Mouse (Mus musculus) left cerebral cortex, adult 2 months (tissue): ENCODE data around the gene Gnl2. TPM values are rescaled to one million over a fixed set of nuclear protein-coding genes. Genes with fewer than 3 reads are reported as not detected.
A peak's percentile ranks its signal among the peaks of the same experiment; 100 is the strongest.

Experiments
- DNase-seq, 2 experiments: peaks; one replicate each; pipeline ENCODE4 v3.0.0; 2021 to 2022; ENCODE audit warnings: low spot score in 2 of 2, mixed read lengths in 1 of 2; ENCODE audit errors: extremely low spot score in 1 of 2
- H3K27ac ChIP-seq: fragments of 200-600 bp; 2 replicates; pipeline ENCODE4 v1.8.1; 2022
- H3K4me3 ChIP-seq: fragments of 200-600 bp; 2 replicates; pipeline ENCODE4 v1.8.1; 2022
- CTCF ChIP-seq: fragments of 200-600 bp; IDR thresholded peaks from 2 replicates; pipeline ENCODE4 v1.8.1; 2022; ENCODE audit warnings: antibody characterized with exemption, mild to moderate bottlenecking, moderate library complexity
- intact Hi-C: fragments of 180-260 bp; cut with DNase I; formaldehyde crosslinking; loops from one replicate; pipeline ENCODE4 v1.15.1; 2025
- long read RNA-seq, 2 experiments: library from polyadenylated mRNA; stranded (forward); transcript quantifications; one replicate each; pipeline ENCODE4 v2.0.0; 2021; ENCODE audit warnings: borderline mapping rate in 2 of 2
- total RNA-seq, 2 experiments: library from RNA; stranded (reverse); gene quantifications; 2 replicates each; pipeline ENCODE4 v1.2.3; 2021

Gnl2 gene
- 10 to 100 TPM; 61.3 to 65.5 TPM for total RNA-seq
- long read RNA-seq, experiment 1, transcript Gnl2-201 (16 exons, 2,366 nt), result major isoform, 39 of 77 reads
- long read RNA-seq, experiment 1, partial matches to known transcripts, result 3 of 77 reads
- long read RNA-seq, experiment 1, other reads (novel, unspliced or antisense), result 34 of 77 reads
- long read RNA-seq, experiment 2, transcript Gnl2-201 (16 exons, 2,366 nt), result major isoform, 17 of 47 reads
- long read RNA-seq, experiment 2, partial matches to known transcripts, result 4 of 47 reads
- long read RNA-seq, experiment 2, other reads (novel, unspliced or antisense), result 25 of 47 reads

DNA sequence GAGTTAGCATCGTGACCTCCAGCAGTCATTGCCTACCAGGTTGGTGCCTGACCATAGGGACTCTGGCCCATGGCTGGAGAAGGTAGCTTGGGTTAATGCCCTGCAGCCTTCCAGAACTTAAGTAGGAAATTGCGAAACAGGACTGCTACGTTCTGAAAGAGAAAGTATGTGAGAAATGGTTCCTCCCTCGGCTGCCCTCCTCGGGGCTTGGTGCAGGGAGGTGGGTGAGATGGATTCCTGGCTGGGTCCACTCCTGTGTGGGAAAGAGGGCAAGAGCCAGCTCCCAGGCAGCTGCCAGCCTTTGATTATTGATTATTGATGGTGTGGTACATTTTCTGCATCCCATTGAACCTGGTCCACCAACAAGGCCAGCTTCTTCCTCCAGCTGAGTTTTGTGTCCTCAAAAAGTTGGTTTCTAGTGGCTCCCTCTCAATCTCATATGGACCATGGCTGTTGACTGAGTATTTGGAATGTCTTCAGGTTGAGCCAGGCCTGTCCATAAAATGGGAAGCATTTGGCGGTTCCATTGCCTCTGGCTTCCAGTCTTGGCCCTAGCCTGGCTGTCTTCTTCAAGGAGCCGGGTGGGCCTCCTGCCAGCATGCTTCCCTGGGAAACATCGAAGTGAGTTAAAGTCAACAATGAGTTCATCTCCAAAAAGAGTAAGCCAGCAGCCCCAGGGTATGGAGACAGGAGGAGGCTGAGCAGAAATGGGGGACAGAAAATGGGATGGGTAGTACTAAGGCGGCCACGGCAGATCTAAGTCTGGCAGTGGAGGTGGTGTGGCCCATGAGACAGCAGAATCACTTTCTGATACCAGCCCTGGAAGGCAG is at the start of gene Gnl2:
Gene Gnl2 (plus strand): TSS at position 780 of the 830 bp plus-strand sequence.
- DNase-seq, result no peak
- Histone ChIP-seq H3K27ac (no peak within 1 kb of the TSS), H3K4me3 (no peak within 1 kb of the TSS)
- intact Hi-C loops, result no loop called here
- no peak for TF ChIP-seq CTCF

DNA sequence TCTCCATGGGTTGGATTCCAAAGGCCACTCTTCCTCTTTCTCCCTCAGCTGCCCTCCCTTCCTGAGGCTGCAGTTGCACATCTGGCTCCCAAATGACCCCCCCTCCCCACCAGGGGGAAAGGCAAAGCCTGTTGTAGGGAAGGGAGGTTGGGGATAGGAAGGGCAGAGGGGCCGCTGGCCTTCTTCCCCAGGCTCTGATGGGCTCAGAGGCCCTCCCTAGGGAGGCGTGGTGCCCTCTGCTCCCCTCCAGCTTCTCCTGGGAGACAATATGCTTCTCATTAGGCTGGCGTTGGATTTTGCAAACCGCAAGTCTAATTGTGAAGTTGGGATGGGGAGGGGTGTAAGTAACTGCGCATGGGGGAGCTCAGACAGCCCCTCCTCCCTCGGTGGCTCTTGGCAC is 47.7 kb upstream of the Gnl2 start:
- no peak for TF ChIP-seq CTCF
- H3K27ac ChIP-seq, result no peak overlapping the region
- no peak for DNase-seq
- intact Hi-C loops, result no loop called here
- H3K4me3 ChIP-seq, result no peak overlapping the region

DNA sequence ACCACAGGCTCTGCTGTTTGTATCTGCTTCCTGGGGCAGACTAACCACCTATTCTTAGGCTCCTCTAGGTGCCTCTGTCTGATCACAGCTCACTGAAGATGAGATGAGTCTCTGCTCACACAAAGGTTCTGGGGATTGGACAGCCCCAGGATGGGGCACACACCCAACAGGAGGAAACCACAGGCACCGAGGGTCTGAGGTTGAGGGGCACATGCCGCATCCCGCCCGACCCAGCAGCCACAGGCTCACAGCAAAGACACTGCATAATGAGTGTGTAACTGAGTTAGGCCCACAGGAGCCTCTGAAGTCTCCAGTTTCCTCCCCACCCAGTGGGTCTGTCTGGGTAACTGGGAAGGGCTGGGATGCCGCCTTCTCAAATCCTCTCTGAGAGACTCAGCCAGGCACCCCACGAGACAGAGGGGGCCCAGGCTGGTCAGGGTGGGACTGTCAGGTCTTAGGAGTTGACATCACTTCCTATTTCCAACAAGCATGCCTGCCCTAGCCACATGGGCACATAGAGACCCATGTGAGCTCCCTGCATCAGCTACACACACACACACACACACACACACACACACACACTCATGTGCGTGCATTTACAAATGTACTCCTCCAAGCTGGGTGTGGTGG is 47.1 kb upstream of the Gnl2 start:
- intact Hi-C loops, result no loop called here
- Histone ChIP-seq H3K4me3 (no peak overlapping the region), H3K27ac (no peak overlapping the region)
- DNase-seq, result no peak
- TF ChIP-seq CTCF, result no peak

DNA sequence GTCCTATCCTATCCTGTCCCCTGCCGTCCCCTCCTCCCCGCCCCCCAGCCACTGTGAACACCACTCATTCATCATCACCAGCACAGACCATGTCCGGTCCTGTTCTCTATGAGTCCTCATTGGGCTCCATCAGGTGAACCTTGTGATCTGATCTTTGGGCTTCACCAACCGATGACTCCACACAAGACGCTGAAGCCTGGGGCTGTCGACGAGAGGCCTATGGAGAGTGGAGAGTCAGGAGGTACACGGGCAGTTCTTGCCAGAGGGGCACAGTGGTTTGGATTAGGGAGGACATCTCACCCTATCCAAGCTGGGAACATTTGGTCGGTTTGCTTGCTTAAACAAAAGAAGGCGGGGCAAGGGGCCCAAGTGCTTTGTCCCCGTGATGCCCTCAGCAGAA is 46.2 kb upstream of the Gnl2 start:
- H3K27ac ChIP-seq, result no peak overlapping the region

DNA sequence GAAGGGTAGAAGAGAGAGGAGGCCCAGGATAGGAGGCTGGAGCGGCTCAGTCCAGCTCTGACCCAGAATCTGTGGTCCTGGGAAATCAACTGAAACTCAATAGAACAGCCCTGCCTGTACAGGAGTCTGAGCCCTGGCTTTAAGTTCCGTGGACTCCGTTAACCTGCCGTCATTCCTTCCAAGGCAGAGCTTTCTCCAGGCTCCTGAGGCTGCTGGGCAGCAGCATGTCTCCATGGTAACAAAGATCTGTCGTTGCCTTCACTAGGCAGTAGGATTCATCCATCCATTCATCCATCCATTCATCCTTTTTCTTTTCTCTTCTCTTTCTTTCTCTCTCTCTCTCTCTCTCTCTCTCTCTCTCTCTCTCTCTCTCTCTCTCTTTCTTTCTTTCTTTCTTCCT is 45.7 kb upstream of the Gnl2 start:
- Histone ChIP-seq H3K27ac (no peak overlapping the region), H3K4me3 (no peak overlapping the region)
- intact Hi-C loops, result no loop called here
- DNase-seq, result no peak
- no peak for TF ChIP-seq CTCF

More for the DNA sequence above, 46.2 kb upstream of the Gnl2 start:
- no peak overlapping the region for H3K4me3 ChIP-seq
- intact Hi-C loops, result no loop called here
- DNase-seq, result no peak
- no peak for TF ChIP-seq CTCF

DNA sequence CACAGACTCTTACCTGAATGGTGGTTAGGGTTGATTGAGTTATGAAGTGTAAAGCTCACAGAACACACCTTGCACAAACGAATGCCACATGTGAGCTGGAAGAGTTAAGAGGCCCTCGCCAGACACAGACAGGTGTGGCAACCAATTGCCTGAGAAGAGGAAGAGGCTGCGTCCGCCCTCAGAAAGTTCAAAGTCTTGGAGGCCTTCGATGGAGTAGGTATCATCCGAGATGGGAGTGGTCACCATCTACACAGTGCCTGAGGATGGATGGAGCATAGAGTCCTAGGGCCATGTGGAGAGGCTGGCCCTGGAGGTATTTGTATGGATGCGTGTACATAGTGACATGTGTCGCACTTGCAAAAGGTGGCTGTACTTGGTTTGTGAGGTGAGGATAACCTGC is 45.3 kb upstream of the Gnl2 start:
- Histone ChIP-seq H3K27ac (no peak overlapping the region), H3K4me3 (no peak overlapping the region)
- no peak for TF ChIP-seq CTCF
- intact Hi-C loops, result no loop called here
- DNase-seq, result no peak

DNA sequence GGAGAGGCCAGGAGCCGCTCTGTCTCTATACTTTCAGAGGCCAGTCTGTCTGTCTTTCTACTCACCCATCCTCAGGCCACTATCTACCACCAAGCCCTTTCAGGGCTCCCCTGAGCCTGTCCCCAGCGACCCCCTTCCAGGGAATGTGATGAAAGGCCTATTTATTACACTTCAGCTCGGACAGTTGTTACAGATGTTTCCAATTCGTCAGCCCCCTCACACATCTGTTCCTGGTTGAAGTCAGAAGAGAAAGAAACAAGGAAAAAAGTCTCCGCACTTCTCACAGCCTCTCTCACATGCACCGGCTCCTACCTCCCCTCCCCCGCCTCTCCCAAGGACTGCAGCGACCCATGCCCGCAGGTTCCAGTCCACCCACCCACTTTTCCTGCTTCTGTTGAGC is 44.1 kb upstream of the Gnl2 start:
- Histone ChIP-seq H3K27ac (no peak overlapping the region), H3K4me3 (no peak overlapping the region)
- TF ChIP-seq CTCF, result no peak
- intact Hi-C loops, result no loop called here
- no peak for DNase-seq

DNA sequence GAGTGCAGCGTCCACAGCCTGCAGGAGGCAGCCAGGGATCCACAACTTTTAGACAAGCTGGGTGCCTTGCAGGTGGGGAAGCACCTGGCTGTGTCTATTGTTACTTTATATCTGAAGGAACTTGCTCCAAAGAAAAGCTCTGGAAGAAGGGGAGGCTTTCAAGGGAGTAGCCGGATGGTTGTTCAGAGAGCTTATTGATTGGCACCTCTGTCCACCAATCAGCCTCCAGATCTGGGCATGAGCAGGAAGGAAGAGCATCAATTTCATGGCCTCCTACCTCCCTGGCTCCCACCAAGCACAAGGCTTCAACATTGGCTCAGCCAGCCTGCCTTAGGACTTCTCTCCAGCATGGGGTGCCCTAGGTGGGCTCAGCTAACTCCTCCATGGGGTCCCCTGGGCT is 43.1 kb upstream of the Gnl2 start:
- Histone ChIP-seq H3K27ac (no peak overlapping the region), H3K4me3 (no peak overlapping the region)
- intact Hi-C loops, result no loop called here
- DNase-seq, result no peak
- no peak for TF ChIP-seq CTCF

DNA sequence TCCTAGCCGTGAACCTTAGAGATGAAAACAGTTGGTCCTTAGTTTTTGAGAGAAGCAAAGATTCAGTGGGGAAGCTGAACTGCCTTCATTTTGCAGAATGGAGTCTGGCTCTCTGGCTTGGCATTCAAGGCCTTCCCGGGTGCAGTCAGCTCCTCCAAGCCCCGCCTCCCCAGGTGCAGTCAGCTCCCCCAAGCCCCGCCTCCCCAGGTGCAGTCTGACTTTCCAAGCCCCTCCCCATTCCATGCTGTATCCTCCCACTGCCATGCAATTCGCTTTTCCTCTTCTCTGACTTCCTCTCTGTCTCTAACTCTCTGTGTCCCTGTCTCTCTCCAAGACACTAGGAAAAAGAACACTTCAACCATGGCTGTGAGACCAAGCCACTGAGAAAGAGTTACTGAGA is 38.2 kb upstream of the Gnl2 start:
- intact Hi-C loops, result no loop called here
- TF ChIP-seq CTCF, result no peak
- no peak overlapping the region for H3K4me3 ChIP-seq
- no peak overlapping the region for H3K27ac ChIP-seq
- no peak for DNase-seq

DNA sequence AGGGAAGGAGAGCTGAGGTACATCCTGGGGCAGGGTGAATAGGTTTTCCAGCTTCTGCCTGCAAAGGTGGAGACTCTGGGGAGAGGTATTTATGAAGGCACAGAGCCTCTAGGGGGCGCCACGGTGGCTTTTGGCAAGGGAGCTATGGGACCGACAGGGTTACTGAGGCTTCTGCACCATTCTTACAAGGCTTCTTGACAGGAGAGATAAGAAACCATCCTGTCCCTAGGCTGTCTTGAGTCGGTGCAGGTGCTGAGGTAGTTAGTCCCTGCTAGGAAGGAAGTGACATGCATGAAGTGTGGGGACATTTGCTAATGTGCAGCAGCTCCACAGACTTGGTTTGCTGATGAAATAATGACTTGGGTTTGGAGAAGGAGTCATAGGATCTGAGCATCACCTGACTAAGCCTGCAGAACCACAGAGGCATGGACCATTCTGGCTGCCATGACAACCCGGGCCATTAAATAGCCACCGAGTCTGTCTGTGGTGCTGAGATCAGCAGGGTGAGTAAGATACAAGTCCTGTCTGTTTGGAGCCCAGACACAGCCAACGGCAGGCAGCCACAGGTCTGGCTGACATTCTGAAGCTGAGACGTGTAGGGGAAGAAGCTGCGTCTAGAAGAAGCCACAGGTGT is 32.4 kb upstream of the Gnl2 start:
- TF ChIP-seq CTCF, result peak; percentile 42
- peak in 1 of 2 experiments; percentile 22 for DNase-seq
- intact Hi-C loops, result loop anchor here (2.0 kb wide), 1 partner anchor 37 kb away; no protein-coding TSS in a partner anchor
- Histone ChIP-seq H3K4me3 (no peak overlapping the region), H3K27ac (no peak overlapping the region)

DNA sequence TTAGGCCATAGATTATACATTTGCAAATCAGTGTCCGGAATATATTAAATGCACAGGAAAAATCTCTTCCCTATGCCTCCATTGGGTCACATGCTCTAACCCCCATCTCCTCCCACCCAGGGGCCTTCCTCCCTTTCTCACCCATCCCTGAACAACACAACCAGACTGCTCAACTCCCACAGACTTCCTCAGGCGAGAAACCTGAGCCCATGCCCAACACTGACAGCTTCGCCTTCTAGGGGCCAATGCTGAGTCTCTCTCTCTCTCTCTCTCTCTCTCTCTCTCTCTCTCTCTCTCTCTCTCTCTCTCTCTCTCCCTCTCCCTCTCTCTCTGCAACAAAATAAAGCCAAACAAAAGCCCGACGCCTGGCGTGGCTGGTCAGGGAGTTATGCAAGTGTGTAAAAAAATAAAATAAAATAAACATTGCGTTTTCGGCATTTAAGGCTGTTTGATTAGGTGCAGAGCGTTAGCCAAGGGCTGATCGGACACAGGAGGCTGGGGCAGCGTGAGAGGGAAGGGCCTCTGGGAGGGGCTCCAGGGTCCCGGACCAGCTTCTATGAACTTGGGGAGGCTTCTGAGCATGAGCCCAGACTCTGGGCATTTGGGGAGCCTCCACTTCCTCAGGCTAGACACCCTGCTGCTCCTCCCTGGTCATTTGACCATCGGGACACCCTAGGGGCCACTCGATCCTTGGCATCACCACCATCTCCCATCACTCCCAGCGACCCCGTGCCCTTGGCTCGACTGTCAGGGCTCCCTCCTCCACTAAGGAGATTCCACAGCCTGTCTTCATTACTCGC is 31.3 kb upstream of the Gnl2 start:
- peak in 1 of 2 experiments; percentile 31 for DNase-seq

More for the DNA sequence above, 31.3 kb upstream of the Gnl2 start:
- 0 out of 2 replicates have a peak overlapping the region, but pooled peaks have one; percentile 11 for H3K4me3 ChIP-seq
- H3K27ac ChIP-seq, result peak overlapping the region; percentile 25
- TF ChIP-seq CTCF, result no peak
- intact Hi-C loops, result loop anchor here (2.0 kb wide), 1 partner anchor 36 kb away; no protein-coding TSS in a partner anchor
